Mouse (Mus musculus) hindbrain, embryonic 11.5 days (tissue): Measurements from ENCODE around the gene Rab6b. TPM values are rescaled to one million over a fixed set of nuclear protein-coding genes. Genes with fewer than 3 reads are reported as not detected.

Experiments
- ATAC-seq: fragments of 200-750 bp; cut with Nextera tagmentation; 2 replicates; pipeline ENCODE4 v1.8.0; 2017; ENCODE audit warnings: mild to moderate bottlenecking, moderate TSS enrichment, moderate library complexity; ENCODE audit not compliant: low FRiP score
- DNase-seq: peaks from one replicate; pipeline ENCODE4 v3.0.0-alpha.2; 2015; ENCODE audit warnings: low spot score
- H3K27ac ChIP-seq: fragments of 300-500 bp; sonication (generic); 2 replicates; pipeline ENCODE4 v1.5.1; 2014; ENCODE audit warnings: mild to moderate bottlenecking, low read depth, low read length
- H3K27me3 ChIP-seq: fragments of 300-500 bp; sonication (generic); 2 replicates; pipeline ENCODE4 v1.6.1; 2014; ENCODE audit warnings: mild to moderate bottlenecking, low read length, moderate library complexity, mixed read lengths; ENCODE audit not compliant: control insufficient read depth, insufficient read depth
- H3K36me3 ChIP-seq: fragments of 300-500 bp; sonication (generic); 2 replicates; pipeline ENCODE4 v1.6.1; 2014; ENCODE audit warnings: mild to moderate bottlenecking, low read length, moderate library complexity, mixed read lengths; ENCODE audit not compliant: control insufficient read depth, insufficient read depth
- H3K4me1 ChIP-seq: fragments of 300-500 bp; sonication (generic); replicated peaks from 2 replicates; pipeline ENCODE4 v1.6.1; 2014; ENCODE audit warnings: low read length, mixed read lengths; ENCODE audit not compliant: control insufficient read depth, insufficient read depth
- H3K4me2 ChIP-seq: fragments of 300-500 bp; sonication (generic); replicated peaks from 2 replicates; pipeline ENCODE4 v1.6.1; 2014; ENCODE audit warnings: mild to moderate bottlenecking, low read depth, low read length
- H3K4me3 ChIP-seq: fragments of 300-500 bp; sonication (generic); 2 replicates; pipeline ENCODE4 v1.5.1; 2014; ENCODE audit warnings: low read depth, low read length
- H3K9ac ChIP-seq: fragments of 300-500 bp; sonication (generic); 2 replicates; pipeline ENCODE4 v1.6.1; 2014; ENCODE audit warnings: low read depth, low read length
- H3K9me3 ChIP-seq: fragments of 300-500 bp; sonication (generic); 2 replicates; pipeline ENCODE4 v1.6.1; 2016; ENCODE audit warnings: low read length; ENCODE audit not compliant: control insufficient read depth
- WGBS: fragments of 180-500 bp; shearing (Covaris S2); extraction: QIAGEN DNeasy Blood & Tissue Kit; methylation state at CpG from one replicate; pipeline ENCODE4 v1.1.7; 2014; 5-methylcytosine and 5-hydroxymethylcytosine counted together
- polyA plus RNA-seq: library from polyadenylated mRNA; unstranded; fragments of >200 nt; fragmentation: Nextera tagmentation; extraction: Ambion mirVana; gene quantifications from 2 replicates; pipeline ENCODE4 v1.2.1, GENCODE M21; 2014

Gene Rab6b
- polyA plus RNA-seq, 1 experiment from 2014 or later = 24.1 TPM

DNA sequence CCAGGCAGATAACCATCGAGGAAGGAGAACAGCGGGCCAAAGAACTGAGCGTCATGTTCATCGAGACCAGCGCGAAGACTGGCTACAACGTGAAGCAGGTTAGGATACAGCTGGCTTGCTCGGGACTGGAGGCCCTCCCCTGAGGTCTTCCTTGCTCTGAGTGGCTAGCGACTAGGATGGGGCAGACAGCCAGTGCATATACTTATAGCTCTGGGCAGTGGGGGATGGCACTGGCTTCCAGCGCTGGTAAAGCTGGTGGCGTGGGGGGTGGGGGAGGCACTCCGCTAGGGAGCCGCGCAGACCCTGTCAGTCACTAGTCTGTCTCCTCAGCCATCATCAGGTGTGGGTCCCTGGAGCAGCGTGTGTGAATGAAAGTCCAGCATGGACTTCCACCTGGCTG is 52.2 kb downstream of the Rab6b start:
- H3K27me3 ChIP-seq = no peaks in the 10 kb centered on the region
- H3K36me3 ChIP-seq = peaks cover 2% of the 10 kb centered on the region; the same call in 1 of the 2 replicates
- H3K9me3 ChIP-seq = no peaks in the 10 kb centered on the region
- ATAC-seq (no peak), DNase-seq (no peak)
- H3K9ac ChIP-seq = no peak overlapping the region
- WGBS = 71% methylated on average over 15 of the region's 15 CpGs
- H3K4me2 ChIP-seq = no peak overlapping the region
- H3K4me3 ChIP-seq = no peak overlapping the region
- no peak overlapping the region for H3K27ac ChIP-seq
- no peaks in the 10 kb centered on the region for H3K4me1 ChIP-seq

DNA sequence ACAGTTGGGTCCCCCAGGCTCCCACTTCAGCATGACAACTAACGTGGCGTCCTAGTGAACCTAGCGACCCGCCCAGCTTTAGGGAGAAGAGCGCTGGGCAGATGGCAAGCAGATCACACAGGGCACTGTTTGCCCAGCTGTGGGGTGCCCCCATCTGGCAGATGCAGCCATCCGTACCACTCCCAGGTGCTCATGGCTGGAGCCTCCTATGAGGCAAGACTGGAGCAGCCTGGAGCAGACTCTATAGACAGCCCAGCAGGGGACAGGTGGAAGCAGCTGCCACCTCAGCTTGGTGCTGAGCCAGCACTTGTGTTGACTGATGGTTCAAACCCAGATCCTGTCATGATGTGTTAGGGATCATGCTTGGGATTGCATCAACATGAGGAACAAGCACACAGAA is 56.5 kb downstream of the Rab6b start:
- H3K4me1 ChIP-seq = no peaks in the 10 kb centered on the region
- no peak overlapping the region for H3K4me2 ChIP-seq
- no peak overlapping the region for H3K4me3 ChIP-seq
- no peaks in the 10 kb centered on the region for H3K9me3 ChIP-seq
- WGBS = 73% methylated on average over 6 of the region's 6 CpGs
- no peaks in the 10 kb centered on the region for H3K27me3 ChIP-seq
- no peak overlapping the region for H3K9ac ChIP-seq
- DNase-seq (no peak), ATAC-seq (peak; percentile 35; the same call in 1 of the 2 replicates)
- no peaks in the 10 kb centered on the region for H3K36me3 ChIP-seq
- H3K27ac ChIP-seq = no peak overlapping the region

DNA sequence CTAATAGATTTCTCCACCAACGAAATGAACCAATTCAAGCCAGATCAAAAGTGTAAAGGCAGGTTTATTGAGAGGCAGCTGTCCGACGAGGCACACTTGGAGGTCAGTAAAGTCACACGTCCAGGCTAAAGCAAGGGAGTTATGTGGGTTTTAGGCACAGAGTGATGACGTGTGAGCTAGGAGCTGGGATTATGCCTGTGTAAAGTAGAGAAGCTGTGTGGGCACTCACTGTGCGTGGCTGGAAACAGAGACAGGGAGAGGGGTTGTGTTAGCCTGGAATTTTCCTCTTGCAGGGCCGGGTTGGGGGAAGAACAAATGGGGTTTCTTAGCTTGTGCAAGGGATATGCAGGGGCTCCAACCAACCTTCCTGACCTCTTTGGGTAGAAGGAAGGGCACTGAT is 57.2 kb downstream of the Rab6b start:
- Histone ChIP-seq H3K27me3 (no peaks in the 10 kb centered on the region), H3K4me3 (no peak overlapping the region), H3K4me1 (no peaks in the 10 kb centered on the region), H3K4me2 (no peak overlapping the region), H3K36me3 (no peaks in the 10 kb centered on the region), H3K27ac (no peak overlapping the region), H3K9me3 (no peaks in the 10 kb centered on the region), H3K9ac (no peak overlapping the region)
- DNase-seq (no peak), ATAC-seq (no peak)
- 81% methylated on average over 7 of the region's 7 CpGs for WGBS

- Histone ChIP-seq H3K36me3 (no peaks in the 10 kb centered on the region), H3K4me3 (no peak overlapping the region), H3K4me1 (no peaks in the 10 kb centered on the region), H3K27ac (no peak overlapping the region), H3K27me3 (no peaks in the 10 kb centered on the region), H3K9ac (no peak overlapping the region), H3K4me2 (no peak overlapping the region), H3K9me3 (no peaks in the 10 kb centered on the region)
- no peak for ATAC-seq
- peak; percentile 17 for DNase-seq
- WGBS = 59% methylated on average over 6 of the region's 6 CpGs
These were observed 63.4 kb downstream of the Rab6b start for GRCm38 (mm10) chr9:103174771-103175519.

DNA sequence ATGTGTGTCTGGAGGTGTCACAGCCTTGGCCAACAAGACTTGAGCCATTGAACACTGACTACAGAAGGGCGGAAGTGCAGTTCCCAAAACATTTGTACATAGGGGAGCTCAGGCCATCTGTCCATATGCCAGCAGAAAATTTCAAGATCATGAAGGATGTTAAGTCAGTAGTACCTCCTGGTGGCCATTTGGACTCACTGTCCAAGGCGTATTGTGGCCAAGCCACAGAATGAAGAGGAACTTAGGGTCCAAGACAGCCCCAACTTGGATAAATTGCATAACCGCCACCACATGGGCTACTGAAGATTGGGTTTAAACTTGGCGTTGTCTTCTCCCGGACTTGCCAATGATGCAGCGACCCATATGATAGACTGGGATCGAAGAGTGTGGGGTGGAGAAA is 64.1 kb downstream of the Rab6b start:
- Histone ChIP-seq H3K4me1 (no peaks in the 10 kb centered on the region), H3K27ac (no peak overlapping the region), H3K9ac (no peak overlapping the region), H3K4me2 (no peak overlapping the region), H3K9me3 (no peaks in the 10 kb centered on the region), H3K36me3 (no peaks in the 10 kb centered on the region), H3K27me3 (no peaks in the 10 kb centered on the region), H3K4me3 (no peak overlapping the region)
- WGBS = 95% methylated on average over 7 of the region's 7 CpGs
- DNase-seq (no peak), ATAC-seq (no peak)

- H3K9me3 ChIP-seq = no peaks in the 10 kb centered on the region
- H3K27ac ChIP-seq = no peak overlapping the region
- no peak overlapping the region for H3K4me3 ChIP-seq
- WGBS = 80% methylated on average over 3 of the region's 3 CpGs
- ATAC-seq = no peak
- no peaks in the 10 kb centered on the region for H3K36me3 ChIP-seq
- no peak overlapping the region; the same call in 1 of the 2 replicates for H3K4me2 ChIP-seq
- no peak for DNase-seq
- H3K4me1 ChIP-seq = no peaks in the 10 kb centered on the region
- H3K9ac ChIP-seq = peak overlapping the region; percentile 25; the same call in 1 of the 2 replicates
- no peaks in the 10 kb centered on the region for H3K27me3 ChIP-seq
These were observed 68.7 kb downstream of the Rab6b start for GRCm38 (mm10) chr9:103180303-103180702.

GRCm38 (mm10) chr9:103180807-103181565 is 69.4 kb downstream of the Rab6b start:
- H3K9me3 ChIP-seq = no peaks in the 10 kb centered on the region
- DNase-seq (peak; percentile 83), ATAC-seq (peak; percentile 82)
- no peak overlapping the region for H3K27ac ChIP-seq
- no peaks in the 10 kb centered on the region for H3K36me3 ChIP-seq
- H3K4me1 ChIP-seq = no peaks in the 10 kb centered on the region
- WGBS = 4% methylated on average over 20 of the region's 20 CpGs
- H3K4me3 ChIP-seq = 0 out of 2 replicates have a peak overlapping the region, but pooled peaks have one; percentile 4
- H3K9ac ChIP-seq = peak overlapping the region; percentile 25; the same call in 1 of the 2 replicates
- no peaks in the 10 kb centered on the region for H3K27me3 ChIP-seq
- H3K4me2 ChIP-seq = peak overlapping the region; percentile 39

- Histone ChIP-seq H3K4me3 (no peak overlapping the region), H3K27me3 (no peaks in the 10 kb centered on the region), H3K36me3 (no peaks in the 10 kb centered on the region), H3K9me3 (no peaks in the 10 kb centered on the region), H3K4me2 (no peak overlapping the region), H3K27ac (no peak overlapping the region), H3K4me1 (no peaks in the 10 kb centered on the region), H3K9ac (no peak overlapping the region)
- 90% methylated on average over 8 of the region's 8 CpGs for WGBS
- ATAC-seq (no peak), DNase-seq (no peak)
These were observed 70.3 kb downstream of the Rab6b start for GRCm38 (mm10) chr9:103181886-103182285.
